20 mouse cellular contexts compared by ENCODE assay signal in the genomic region with DNA sequence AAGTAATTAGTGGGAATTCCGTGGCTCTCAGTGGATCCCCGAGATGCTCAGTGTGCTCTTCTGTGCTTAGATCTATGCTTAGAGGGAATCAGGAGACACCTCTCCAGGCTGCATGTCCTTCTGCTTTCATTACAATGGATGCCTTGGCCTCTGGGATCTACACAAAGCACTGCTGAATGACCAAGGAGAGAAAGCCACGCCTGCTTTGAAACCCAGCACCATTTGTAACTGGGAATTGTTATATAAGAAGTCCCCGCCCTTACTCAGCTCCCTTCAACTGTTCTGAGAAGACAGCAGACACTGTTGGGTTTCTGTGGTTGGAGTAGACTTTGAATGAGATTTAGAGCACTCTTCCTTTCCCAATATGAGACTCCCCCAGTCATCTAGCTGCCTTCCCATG.
DNase-seq lines count a peak whose midpoint lies in the region; ATAC-seq and TF ChIP-seq lines count a peak whose summit lies in the region.
"Had no signal": no experiment of that assay in that cellular context is flagged by ENCODE, and none has a peak within 500 bp of the region (broad histone marks: within the 10 kb centered on the region; RNA-seq: fewer than 3 reads in every experiment).

No protein-coding gene starts in this region.

- 76% methylated on average over 4 of the region's 4 CpGs for WGBS in intestine, embryonic 16.5 days
- 80% methylated on average over 4 of the region's 4 CpGs for WGBS in intestine, postnatal 0 days
- 54% methylated on average over 4 of the region's 4 CpGs for WGBS in midbrain, embryonic 15.5 days
- WGBS in midbrain, embryonic 11.5 days, result 59% methylated on average over 4 of the region's 4 CpGs

- no peak overlapping the region for H3K4me3 ChIP-seq in intestine, embryonic 16.5 days (ENCODE audit: low read length)
- no peak overlapping the region for H3K4me3 ChIP-seq in intestine, postnatal 0 days (ENCODE audit: low read depth, low read length)
- H3K4me3 ChIP-seq in midbrain, embryonic 15.5 days, result no peak overlapping the region
- no peak overlapping the region for H3K4me3 ChIP-seq in midbrain, embryonic 11.5 days (ENCODE audit: low read depth, low read length)
- H3K4me3 ChIP-seq: forebrain, embryonic 10.5 days; heart, embryonic 15.5 days; left cerebral cortex, adult 2 months; midbrain, embryonic 12.5 days; neural tube, embryonic 12.5 days had no signal

- H3K36me3 ChIP-seq in intestine, embryonic 16.5 days (ENCODE audit: control insufficient read depth, insufficient read depth, low read length), result no peaks in the 10 kb centered on the region
- H3K36me3 ChIP-seq in intestine, postnatal 0 days (ENCODE audit: control insufficient read depth, insufficient read depth), result no peaks in the 10 kb centered on the region
- no peaks in the 10 kb centered on the region for H3K36me3 ChIP-seq in midbrain, embryonic 15.5 days (replicated peaks)
- no peaks in the 10 kb centered on the region for H3K36me3 ChIP-seq in midbrain, embryonic 11.5 days (ENCODE audit: control insufficient read depth, insufficient read depth, low read length)
- H3K36me3 ChIP-seq: forebrain, embryonic 10.5 days; heart, embryonic 15.5 days; midbrain, embryonic 12.5 days; neural tube, embryonic 12.5 days had no signal

- no peak overlapping the region for H3K9ac ChIP-seq in intestine, embryonic 16.5 days (ENCODE audit: low read depth, low read length)
- H3K9ac ChIP-seq in intestine, postnatal 0 days (ENCODE audit: low read depth, low read length), result no peak overlapping the region
- no peak overlapping the region for H3K9ac ChIP-seq in midbrain, embryonic 15.5 days
- no peak overlapping the region for H3K9ac ChIP-seq in midbrain, embryonic 11.5 days (ENCODE audit: low read length)
- H3K9ac ChIP-seq: heart, embryonic 15.5 days; liver, postnatal 0 days; neural tube, embryonic 12.5 days had no signal

- ATAC-seq in intestine, embryonic 16.5 days, result no peak
- no peak for ATAC-seq in intestine, postnatal 0 days
- no peak for ATAC-seq in midbrain, embryonic 15.5 days (replicated peaks)
- no peak for ATAC-seq in midbrain, embryonic 11.5 days (ENCODE audit: low FRiP score)
- ATAC-seq in granulocyte monocyte progenitor cell, adult 5-6 weeks (replicated peaks; ENCODE audit: poor library complexity, severe bottlenecking), result no peak
- ATAC-seq: liver, postnatal 0 days had no signal

- H3K4me2 ChIP-seq in intestine, embryonic 16.5 days (ENCODE audit: low read depth, low read length), result no peak overlapping the region
- H3K4me2 ChIP-seq in intestine, postnatal 0 days (replicated peaks; ENCODE audit: low read depth), result no peak overlapping the region
- H3K4me2 ChIP-seq in midbrain, embryonic 15.5 days, result no peak overlapping the region
- no peak overlapping the region for H3K4me2 ChIP-seq in midbrain, embryonic 11.5 days
- H3K4me2 ChIP-seq: midbrain, embryonic 12.5 days had no signal

- H3K9me3 ChIP-seq in intestine, embryonic 16.5 days (ENCODE audit: control insufficient read depth, low read length), result no peaks in the 10 kb centered on the region
- no peaks in the 10 kb centered on the region for H3K9me3 ChIP-seq in intestine, postnatal 0 days (ENCODE audit: control insufficient read depth)
- no peaks in the 10 kb centered on the region for H3K9me3 ChIP-seq in midbrain, embryonic 15.5 days
- no peaks in the 10 kb centered on the region for H3K9me3 ChIP-seq in midbrain, embryonic 11.5 days (ENCODE audit: control insufficient read depth, low read length)
- H3K9me3 ChIP-seq: forebrain, embryonic 10.5 days; heart, embryonic 15.5 days; midbrain, embryonic 12.5 days; neural tube, embryonic 12.5 days had no signal

- peaks cover 8% of the 10 kb centered on the region for H3K4me1 ChIP-seq in intestine, embryonic 16.5 days (ENCODE audit: control insufficient read depth, insufficient read depth, low read length)
- no peaks in the 10 kb centered on the region for H3K4me1 ChIP-seq in intestine, postnatal 0 days (replicated peaks; ENCODE audit: control insufficient read depth, insufficient read depth, low read length)
- H3K4me1 ChIP-seq in midbrain, embryonic 15.5 days, result peaks cover 26% of the 10 kb centered on the region
- H3K4me1 ChIP-seq in midbrain, embryonic 11.5 days (ENCODE audit: control insufficient read depth, insufficient read depth, low read length), result no peaks in the 10 kb centered on the region; the same call in 1 of the 2 replicates
- H3K4me1 ChIP-seq: neural tube, embryonic 12.5 days had no signal

- no peak for DNase-seq in midbrain, embryonic 11.5 days (ENCODE audit: low spot score, missing footprints)
- peak; percentile 73 for DNase-seq in R1 (ENCODE audit: low read depth, low spot score)
- no peak for DNase-seq in cerebellum, postnatal 14 days
- DNase-seq: adrenal gland, adult 2 months; cerebellum, adult 11-12 months; cerebellum, postnatal 10 days; heart, postnatal 36 days; kidney, adult 8-10 months; liver, postnatal 0 days; thymus, adult 18-20 months; thymus, postnatal 4 days had no signal

- no peaks in the 10 kb centered on the region for H3K27me3 ChIP-seq in intestine, embryonic 16.5 days (replicated peaks; ENCODE audit: control insufficient read depth, insufficient read depth, low read length)
- H3K27me3 ChIP-seq in intestine, postnatal 0 days (replicated peaks; ENCODE audit: control insufficient read depth, insufficient read depth, low read length), result no peaks in the 10 kb centered on the region
- H3K27me3 ChIP-seq in midbrain, embryonic 15.5 days (replicated peaks), result no peaks in the 10 kb centered on the region
- H3K27me3 ChIP-seq in midbrain, embryonic 11.5 days (ENCODE audit: control insufficient read depth, insufficient read depth, low read length), result no peaks in the 10 kb centered on the region
- H3K27me3 ChIP-seq: heart, embryonic 15.5 days; neural tube, embryonic 12.5 days had no signal

- 0 out of 2 replicates have a peak overlapping the region, but pooled peaks have one; percentile 13 for H3K27ac ChIP-seq in intestine, embryonic 16.5 days (ENCODE audit: low read length)
- no peak overlapping the region for H3K27ac ChIP-seq in intestine, postnatal 0 days (ENCODE audit: low read depth, low read length)
- H3K27ac ChIP-seq in midbrain, embryonic 15.5 days, result peak overlapping the region; percentile 60; the same call in 1 of the 2 replicates
- H3K27ac ChIP-seq in midbrain, embryonic 11.5 days (ENCODE audit: low read depth, low read length), result no peak overlapping the region
- H3K27ac ChIP-seq: forebrain, embryonic 10.5 days; heart, embryonic 15.5 days; left cerebral cortex, adult 2 months; neural tube, embryonic 12.5 days had no signal

- no peak for TF ChIP-seq CTCF in intestine, postnatal 0 days (IDR thresholded peaks at IDR 0.05; ENCODE audit: low read depth)

Comparison
In these comparisons a context has a peak if more than half of its experiments do, and no peak if none do; other contexts are left out.
1. H3K27ac ChIP-seq: peak in intestine, embryonic 16.5 days (single experiment) and midbrain, embryonic 15.5 days (single experiment); none in intestine, postnatal 0 days (single experiment) and midbrain, embryonic 11.5 days (single experiment).